Mouse (Mus musculus) layer of hippocampus, adult 9-10 months (tissue): ENCODE measurements at regions not wholly inside any gene's neighbourhood (a gene's known extent, or its start where the extent isn't known, plus 50 kb on each side); places are given as distances from the start of the nearest gene placed in this dataset.
A peak's percentile ranks its signal among the peaks of the same experiment; 100 is the strongest.

ENCODE experiments used
- DNase-seq: peaks from one replicate; pipeline ENCODE4 v3.0.0; 2022; ENCODE audit warnings: low spot score

- DNase-seq: no peak
These were observed 119.3 kb downstream of the Ttc8 start for GRCm38 (mm10) chr12:99039497-99040322.

- no peak for DNase-seq
These were observed 121.2 kb downstream of the Ttc8 start for GRCm38 (mm10) chr12:99041606-99042005.

GRCm38 (mm10) chr12:99042918-99043862 lies 122.8 kb downstream of the Ttc8 start:
- DNase-seq: no peak

- no peak for DNase-seq
These were observed 124.1 kb downstream of the Ttc8 start for GRCm38 (mm10) chr12:99044477-99044876.

- no peak for DNase-seq
These were observed 130.1 kb downstream of the Ttc8 start for GRCm38 (mm10) chr12:99050426-99050825.

GRCm38 (mm10) chr12:99052599-99052998 lies 132.2 kb downstream of the Ttc8 start:
- no peak for DNase-seq

- no peak for DNase-seq
These were observed 137.1 kb downstream of the Ttc8 start for GRCm38 (mm10) chr12:99057521-99057920.

- no peak for DNase-seq
These were observed 138.5 kb downstream of the Ttc8 start for GRCm38 (mm10) chr12:99058916-99059315.

GRCm38 (mm10) chr12:99059491-99059890 lies 139.1 kb downstream of the Ttc8 start:
- no peak for DNase-seq

- DNase-seq: no peak
These were observed 140.3 kb downstream of the Ttc8 start for GRCm38 (mm10) chr12:99060702-99061101.

- DNase-seq: no peak
These were observed 143.1 kb downstream of the Ttc8 start for GRCm38 (mm10) chr12:99063441-99063840.

GRCm38 (mm10) chr12:99063885-99064284 lies 143.5 kb downstream of the Ttc8 start:
- no peak for DNase-seq

GRCm38 (mm10) chr12:99067962-99068361 lies 147.6 kb downstream of the Ttc8 start:
- DNase-seq: no peak

- DNase-seq: no peak
These were observed 153.4 kb downstream of the Ttc8 start for GRCm38 (mm10) chr12:99073766-99074165.

- no peak for DNase-seq
These were observed 157.0 kb downstream of the Ttc8 start for GRCm38 (mm10) chr12:99077366-99077765.

GRCm38 (mm10) chr12:99079873-99080272 lies 159.5 kb downstream of the Ttc8 start:
- DNase-seq: no peak

GRCm38 (mm10) chr12:99083616-99084015 lies 163.2 kb downstream of the Ttc8 start:
- DNase-seq: no peak

- peak; percentile 59 for DNase-seq
These were observed 163.8 kb downstream of the Ttc8 start for GRCm38 (mm10) chr12:99084144-99084543.

- no peak for DNase-seq
These were observed 166.9 kb downstream of the Ttc8 start for GRCm38 (mm10) chr12:99087286-99087685.

GRCm38 (mm10) chr12:99091770-99092169 lies 171.4 kb downstream of the Ttc8 start:
- no peak for DNase-seq

- DNase-seq: no peak
These were observed 172.8 kb downstream of the Ttc8 start for GRCm38 (mm10) chr12:99093151-99093550.

GRCm38 (mm10) chr12:99093989-99094388 lies 173.6 kb downstream of the Ttc8 start:
- no peak for DNase-seq
